Mouse (Mus musculus) heart, embryonic 13.5 days (tissue): ENCODE results near the gene Trim46. TPM values are rescaled to one million over a fixed set of nuclear protein-coding genes. Genes with fewer than 3 reads are reported as not detected.

Experiments used
- ATAC-seq: fragments of 200-750 bp; cut with Nextera tagmentation; 2 replicates; pipeline ENCODE4 v1.8.0; 2017; ENCODE audit warnings: moderate TSS enrichment; ENCODE audit not compliant: insufficient number of reproducible peaks, low FRiP score, low TSS enrichment; ENCODE audit errors: extremely low read depth
- H3K27ac ChIP-seq: fragments of 300-500 bp; sonication (generic); replicated peaks from 2 replicates; pipeline ENCODE4 v1.5.1; 2015; ENCODE audit warnings: moderate library complexity, mild to moderate bottlenecking, inconsistent platforms
- H3K27me3 ChIP-seq: fragments of 300-500 bp; sonication (generic); replicated peaks from 2 replicates; pipeline ENCODE4 v1.6.1; 2015; ENCODE audit warnings: mild to moderate bottlenecking, inconsistent platforms
- H3K36me3 ChIP-seq: fragments of 300-500 bp; sonication (generic); 2 replicates; pipeline ENCODE4 v1.6.1; 2015; ENCODE audit warnings: mild to moderate bottlenecking, inconsistent platforms
- H3K4me1 ChIP-seq: fragments of 300-500 bp; sonication (generic); 2 replicates; pipeline ENCODE4 v1.6.1; 2015; ENCODE audit warnings: inconsistent platforms
- H3K4me2 ChIP-seq: fragments of 300-500 bp; sonication (generic); 2 replicates; pipeline ENCODE4 v1.6.1; 2015; ENCODE audit warnings: inconsistent platforms, mild to moderate bottlenecking, moderate library complexity
- H3K4me3 ChIP-seq: fragments of 300-500 bp; sonication (generic); 2 replicates; pipeline ENCODE4 v1.5.1; 2015; ENCODE audit warnings: moderate library complexity, mild to moderate bottlenecking, inconsistent platforms
- H3K9ac ChIP-seq: fragments of 300-500 bp; sonication (generic); 2 replicates; pipeline ENCODE4 v1.6.1; 2015; ENCODE audit warnings: inconsistent platforms, mild to moderate bottlenecking, moderate library complexity
- H3K9me3 ChIP-seq: fragments of 300-500 bp; sonication (generic); 2 replicates; pipeline ENCODE4 v1.6.1; 2016; ENCODE audit warnings: inconsistent platforms
- WGBS: fragments of 180-500 bp; shearing (Covaris S2); methylation state at CpG from one replicate; pipeline ENCODE4 v1.1.7; 2015; ENCODE audit warnings: mixed read lengths; 5-methylcytosine and 5-hydroxymethylcytosine counted together
- polyA plus RNA-seq: library from polyadenylated mRNA; unstranded; fragments of >200 nt; fragmentation: Nextera tagmentation; extraction: Ambion mirVana; gene quantifications from 2 replicates; pipeline ENCODE4 v1.2.1, GENCODE M21; 2015

Trim46 gene
- polyA plus RNA-seq, 1 experiment from 2014 or later, result 0.76 TPM

- Histone ChIP-seq H3K4me2 (peak overlapping the region; percentile 94), H3K4me1 (peaks cover 42% of the 10 kb centered on the region), H3K4me3 (peak overlapping the region; percentile 66), H3K27ac (peak overlapping the region; percentile 63; the same call in 1 of the 2 replicates), H3K27me3 (peaks cover 17% of the 10 kb centered on the region; the same call in 1 of the 2 replicates), H3K36me3 (no peaks in the 10 kb centered on the region), H3K9me3 (no peaks in the 10 kb centered on the region), H3K9ac (peak overlapping the region; percentile 86)
- 11% methylated on average over 20 of the region's 20 CpGs for WGBS
- ATAC-seq, result no peak
Measured at GRCm38 (mm10) chr3:89281579-89282290, 35.6 kb upstream of the Trim46 start.

GRCm38 (mm10) chr3:89280606-89281511 is 34.8 kb upstream of the Trim46 start, which contains the start of gene Efna1:
TSS of gene Efna1 (minus strand) at chr3:89281142.
- Histone ChIP-seq H3K4me3 (peak within 1 kb of the TSS; percentile 66), H3K4me1 (peaks cover 49% of the 10 kb centered on the region), H3K27me3 (peaks cover 17% of the 10 kb centered on the region; the same call in 1 of the 2 replicates), H3K27ac (peak within 1 kb of the TSS; percentile 89), H3K36me3 (peaks cover 4% of the 10 kb centered on the region), H3K4me2 (peak within 1 kb of the TSS; percentile 94), H3K9ac (peak within 1 kb of the TSS; percentile 86), H3K9me3 (no peaks in the 10 kb centered on the region)
- WGBS, result under 1% methylated on average over 52 of the region's 52 CpGs
- no peak for ATAC-seq

GRCm38 (mm10) chr3:89280050-89280605 is 34.0 kb upstream of the Trim46 start:
- Histone ChIP-seq H3K9me3 (no peaks in the 10 kb centered on the region), H3K4me2 (peak overlapping the region; percentile 94), H3K36me3 (peaks cover 11% of the 10 kb centered on the region), H3K27me3 (peaks cover 17% of the 10 kb centered on the region; the same call in 1 of the 2 replicates), H3K4me1 (peaks cover 49% of the 10 kb centered on the region), H3K9ac (peak overlapping the region; percentile 86), H3K27ac (peak overlapping the region; percentile 89), H3K4me3 (peak overlapping the region; percentile 66)
- under 1% methylated on average over 29 of the region's 29 CpGs for WGBS
- no peak for ATAC-seq

- peak overlapping the region; percentile 86 for H3K9ac ChIP-seq
- H3K4me1 ChIP-seq, result peaks cover 49% of the 10 kb centered on the region
- H3K9me3 ChIP-seq, result no peaks in the 10 kb centered on the region
- ATAC-seq, result peak; percentile 70
- WGBS, result 1% methylated on average over 35 of the region's 35 CpGs
- peak overlapping the region; percentile 66 for H3K4me3 ChIP-seq
- peak overlapping the region; percentile 89 for H3K27ac ChIP-seq
- H3K4me2 ChIP-seq, result peak overlapping the region; percentile 94
- H3K27me3 ChIP-seq, result peaks cover 12% of the 10 kb centered on the region; the same call in 1 of the 2 replicates
- H3K36me3 ChIP-seq, result peaks cover 18% of the 10 kb centered on the region
Measured at GRCm38 (mm10) chr3:89279153-89279890, 33.2 kb upstream of the Trim46 start.

- Histone ChIP-seq H3K4me1 (peaks cover 49% of the 10 kb centered on the region), H3K4me3 (peak overlapping the region; percentile 66), H3K9ac (peak overlapping the region; percentile 86), H3K36me3 (peaks cover 23% of the 10 kb centered on the region), H3K27ac (peak overlapping the region; percentile 89), H3K9me3 (no peaks in the 10 kb centered on the region), H3K27me3 (peaks cover 7% of the 10 kb centered on the region; the same call in 1 of the 2 replicates), H3K4me2 (peak overlapping the region; percentile 94)
- no peak for ATAC-seq
- 10% methylated on average over 8 of the region's 8 CpGs for WGBS
Measured at GRCm38 (mm10) chr3:89278643-89279042, 32.5 kb upstream of the Trim46 start.

DNA sequence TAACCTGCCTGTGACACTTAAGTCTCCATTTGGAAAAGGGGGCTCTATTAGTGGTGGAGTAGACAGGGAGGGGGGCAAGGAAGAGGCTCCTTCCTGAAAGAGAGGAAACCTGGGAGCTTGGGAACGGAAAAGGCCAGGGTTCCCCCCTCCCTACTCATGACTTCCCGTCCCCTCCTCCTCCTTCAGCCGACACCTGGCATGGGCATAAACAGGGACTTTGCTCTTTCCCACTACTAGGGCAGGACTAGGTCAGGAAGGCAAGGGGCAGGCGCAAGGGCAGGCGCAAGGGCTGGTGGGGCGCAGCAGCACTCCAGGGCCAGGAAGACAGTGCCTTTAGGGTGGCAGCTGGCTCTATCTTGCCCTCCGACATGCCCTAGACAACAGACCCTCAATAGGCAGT is 32.0 kb upstream of the Trim46 start:
- Histone ChIP-seq H3K4me1 (peaks cover 49% of the 10 kb centered on the region), H3K27me3 (peaks cover 6% of the 10 kb centered on the region; the same call in 1 of the 2 replicates), H3K9ac (peak overlapping the region; percentile 86), H3K27ac (peak overlapping the region; percentile 89), H3K4me2 (peak overlapping the region; percentile 94), H3K9me3 (no peaks in the 10 kb centered on the region), H3K4me3 (peak overlapping the region; percentile 66), H3K36me3 (peaks cover 28% of the 10 kb centered on the region)
- WGBS, result 16% methylated on average over 7 of the region's 7 CpGs
- ATAC-seq, result no peak

DNA sequence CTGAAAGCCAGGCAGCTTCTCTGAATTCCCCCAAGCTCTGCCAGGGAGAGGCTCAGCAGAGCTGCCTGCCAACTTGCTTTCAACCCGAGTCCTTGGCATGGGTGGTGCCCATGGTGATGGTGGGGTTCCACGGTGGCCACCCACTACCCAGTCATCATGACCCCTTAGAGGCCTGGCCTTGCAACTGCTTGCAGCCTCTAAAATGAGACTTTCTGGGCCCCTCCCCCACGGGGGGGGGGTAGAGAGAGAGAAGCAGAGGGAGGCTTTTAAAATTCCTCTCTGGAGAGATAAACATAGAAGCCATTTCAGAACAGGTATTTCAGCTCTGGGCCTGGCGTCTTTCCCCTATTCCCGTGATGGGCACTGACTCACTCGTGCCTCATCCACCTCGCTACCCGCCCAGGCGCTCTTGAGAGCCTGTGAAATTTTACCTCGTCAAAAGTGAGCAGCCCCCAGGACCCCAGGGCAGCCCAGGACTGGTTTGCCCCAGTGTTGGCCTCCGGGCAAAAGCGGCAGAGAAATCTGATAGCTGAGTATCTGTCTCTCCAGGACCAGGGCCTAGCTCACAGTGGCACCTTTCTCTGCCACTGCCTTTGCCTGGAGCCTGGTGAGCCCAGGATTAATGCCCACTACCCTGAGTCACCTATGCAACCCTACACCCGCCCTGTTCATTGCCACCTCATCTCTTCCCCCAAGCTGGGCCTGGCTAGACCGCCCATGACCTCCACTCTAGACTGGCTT is 31.3 kb upstream of the Trim46 start:
- peaks cover 49% of the 10 kb centered on the region for H3K4me1 ChIP-seq
- WGBS, result 23% methylated on average over 14 of the region's 14 CpGs
- ATAC-seq, result no peak

GRCm38 (mm10) chr3:89276061-89276460 is 30.0 kb upstream of the Trim46 start:
- 86% methylated on average over 13 of the region's 13 CpGs for WGBS
- no peak overlapping the region for H3K4me3 ChIP-seq
- 0 out of 2 replicates have a peak overlapping the region, but pooled peaks have one; percentile 94 for H3K4me2 ChIP-seq
- H3K4me1 ChIP-seq, result peaks cover 52% of the 10 kb centered on the region
- H3K27ac ChIP-seq, result no peak overlapping the region
- no peak overlapping the region for H3K9ac ChIP-seq
- ATAC-seq, result no peak
- no peaks in the 10 kb centered on the region for H3K27me3 ChIP-seq
- peaks cover 43% of the 10 kb centered on the region for H3K36me3 ChIP-seq
- H3K9me3 ChIP-seq, result no peaks in the 10 kb centered on the region

More for the DNA sequence above, 31.3 kb upstream of the Trim46 start:
- H3K4me2 ChIP-seq, result peak overlapping the region; percentile 94
- H3K27ac ChIP-seq, result peak overlapping the region; percentile 89
- H3K9ac ChIP-seq, result peak overlapping the region; percentile 86
- peak overlapping the region; percentile 66 for H3K4me3 ChIP-seq
- H3K27me3 ChIP-seq, result peaks cover 6% of the 10 kb centered on the region; the same call in 1 of the 2 replicates
- H3K9me3 ChIP-seq, result no peaks in the 10 kb centered on the region
- peaks cover 35% of the 10 kb centered on the region for H3K36me3 ChIP-seq

GRCm38 (mm10) chr3:89271760-89272159 is 25.7 kb upstream of the Trim46 start:
- peaks cover 56% of the 10 kb centered on the region for H3K4me1 ChIP-seq
- H3K36me3 ChIP-seq, result peaks cover 52% of the 10 kb centered on the region
- no peak for ATAC-seq
- H3K9ac ChIP-seq, result 0 out of 2 replicates have a peak overlapping the region, but pooled peaks have one; percentile 30
- no peaks in the 10 kb centered on the region for H3K27me3 ChIP-seq
- no peak overlapping the region for H3K4me3 ChIP-seq
- H3K4me2 ChIP-seq, result no peak overlapping the region
- no peak overlapping the region; the same call in 1 of the 2 replicates for H3K27ac ChIP-seq
- 45% methylated on average over 6 of the region's 6 CpGs for WGBS
- no peaks in the 10 kb centered on the region for H3K9me3 ChIP-seq

GRCm38 (mm10) chr3:89270891-89271290 is 24.8 kb upstream of the Trim46 start:
- peaks cover 52% of the 10 kb centered on the region for H3K4me1 ChIP-seq
- peaks cover 48% of the 10 kb centered on the region for H3K36me3 ChIP-seq
- H3K27me3 ChIP-seq, result no peaks in the 10 kb centered on the region
- no peaks in the 10 kb centered on the region for H3K9me3 ChIP-seq
- peak overlapping the region; percentile 71 for H3K4me3 ChIP-seq
- ATAC-seq, result no peak
- H3K27ac ChIP-seq, result peak overlapping the region; percentile 87
- peak overlapping the region; percentile 78 for H3K4me2 ChIP-seq
- WGBS, result 63% methylated on average over 6 of the region's 6 CpGs
- H3K9ac ChIP-seq, result peak overlapping the region; percentile 87
